Mouse (Mus musculus): ENCODE results near the gene Cby3. TPM values are rescaled to one million over a fixed set of nuclear protein-coding genes. Genes with fewer than 3 reads are reported as not detected.
"Not testable (repeated sequence)": the region's sequence is repeated elsewhere in the genome, so short reads cannot be mapped to it uniquely, and the experiment has no call there.

Gene Cby3
- polyA plus RNA-seq, 1 experiment from 2014 or later = 1.2 TPM

DNA sequence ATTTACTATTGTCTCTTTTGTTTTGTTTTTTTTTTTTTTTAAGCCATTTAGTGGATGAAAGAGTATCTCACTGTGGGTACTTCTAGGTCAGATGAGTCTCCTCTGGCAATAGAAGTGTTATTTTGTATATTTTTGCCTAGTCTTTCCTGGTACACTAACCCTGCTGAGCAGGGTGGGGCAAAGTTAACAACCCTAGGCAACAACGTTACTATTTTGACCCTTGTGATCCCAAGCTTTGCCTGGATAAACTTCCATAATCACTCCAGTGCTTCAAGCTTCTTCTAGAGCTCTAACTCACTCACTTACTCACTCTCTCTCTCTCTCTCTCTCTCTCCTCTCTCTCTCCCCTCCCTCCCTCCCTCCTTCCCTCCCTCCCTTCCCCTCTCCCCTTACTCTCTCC is 18.1 kb upstream of the Cby3 start:
- ATAC-seq (replicated peaks) = no peak
- Histone ChIP-seq H3K27me3 (no peaks in the 10 kb centered on the region), H3K4me1 (no peaks in the 10 kb centered on the region), H3K4me2 (replicated peaks) (no peak overlapping the region), H3K27ac (replicated peaks) (no peak overlapping the region), H3K9ac (replicated peaks) (no peak overlapping the region), H3K4me3 (no peak overlapping the region), H3K36me3 (no peaks in the 10 kb centered on the region), H3K9me3 (no peaks in the 10 kb centered on the region)
- WGBS = 68% methylated on average over 1 of the region's 1 CpGs

DNA sequence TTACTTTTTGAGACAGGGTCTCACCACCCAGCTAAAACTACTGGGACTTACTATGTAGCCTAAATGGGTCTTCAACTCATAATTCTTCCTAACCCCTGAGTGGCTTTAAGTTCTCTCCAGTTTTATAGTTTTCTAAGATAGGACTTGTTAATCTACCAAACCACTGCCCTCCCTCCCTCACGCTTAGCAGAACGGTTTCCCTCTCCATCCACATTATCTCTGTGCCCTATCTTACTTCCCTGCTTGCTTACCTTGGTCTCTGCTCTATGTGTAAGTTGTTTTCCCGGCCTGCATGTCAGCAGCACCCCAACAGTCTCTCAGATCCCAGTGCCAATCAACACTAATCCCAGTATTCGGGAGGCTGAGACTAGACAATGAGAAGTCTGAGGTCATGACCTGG is 17.4 kb upstream of the Cby3 start:
- no peak overlapping the region for H3K4me2 ChIP-seq (replicated peaks)
- no peak overlapping the region for H3K9ac ChIP-seq (replicated peaks)
- no peaks in the 10 kb centered on the region for H3K4me1 ChIP-seq
- no peaks in the 10 kb centered on the region for H3K36me3 ChIP-seq
- 54% methylated on average over 4 of the region's 4 CpGs for WGBS
- H3K4me3 ChIP-seq = no peak overlapping the region
- H3K27ac ChIP-seq (replicated peaks) = no peak overlapping the region
- H3K27me3 ChIP-seq = no peaks in the 10 kb centered on the region
- ATAC-seq (replicated peaks) = no peak
- H3K9me3 ChIP-seq = no peaks in the 10 kb centered on the region

DNA sequence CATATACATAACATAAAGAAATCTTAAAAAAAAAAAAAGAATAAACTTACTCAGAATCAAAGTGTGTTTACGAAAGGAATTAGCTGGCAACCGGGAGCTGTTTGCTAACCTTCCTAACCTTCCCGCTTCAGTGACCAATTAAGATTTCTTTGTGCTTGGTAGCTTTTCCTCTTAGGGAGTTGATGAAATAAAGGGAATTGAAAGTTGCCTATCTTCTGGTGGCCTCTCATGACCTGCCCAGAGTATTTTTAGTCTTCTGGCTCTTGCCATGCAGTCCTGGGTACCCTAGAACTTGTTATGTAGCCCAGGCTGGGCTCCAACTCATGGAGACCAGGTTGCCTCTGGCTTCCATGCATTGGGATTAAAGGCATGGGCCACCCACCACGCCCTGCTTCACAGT is 8.8 kb upstream of the Cby3 start:
- H3K4me2 ChIP-seq (replicated peaks) = no peak overlapping the region
- no peaks in the 10 kb centered on the region for H3K36me3 ChIP-seq
- no peak overlapping the region for H3K27ac ChIP-seq (replicated peaks)
- no peak overlapping the region for H3K4me3 ChIP-seq
- no peak for ATAC-seq (replicated peaks)
- 73% methylated on average over 4 of the region's 4 CpGs for WGBS
- H3K9me3 ChIP-seq = no peaks in the 10 kb centered on the region
- H3K9ac ChIP-seq (replicated peaks) = no peak overlapping the region
- H3K4me1 ChIP-seq = no peaks in the 10 kb centered on the region
- H3K27me3 ChIP-seq = no peaks in the 10 kb centered on the region

DNA sequence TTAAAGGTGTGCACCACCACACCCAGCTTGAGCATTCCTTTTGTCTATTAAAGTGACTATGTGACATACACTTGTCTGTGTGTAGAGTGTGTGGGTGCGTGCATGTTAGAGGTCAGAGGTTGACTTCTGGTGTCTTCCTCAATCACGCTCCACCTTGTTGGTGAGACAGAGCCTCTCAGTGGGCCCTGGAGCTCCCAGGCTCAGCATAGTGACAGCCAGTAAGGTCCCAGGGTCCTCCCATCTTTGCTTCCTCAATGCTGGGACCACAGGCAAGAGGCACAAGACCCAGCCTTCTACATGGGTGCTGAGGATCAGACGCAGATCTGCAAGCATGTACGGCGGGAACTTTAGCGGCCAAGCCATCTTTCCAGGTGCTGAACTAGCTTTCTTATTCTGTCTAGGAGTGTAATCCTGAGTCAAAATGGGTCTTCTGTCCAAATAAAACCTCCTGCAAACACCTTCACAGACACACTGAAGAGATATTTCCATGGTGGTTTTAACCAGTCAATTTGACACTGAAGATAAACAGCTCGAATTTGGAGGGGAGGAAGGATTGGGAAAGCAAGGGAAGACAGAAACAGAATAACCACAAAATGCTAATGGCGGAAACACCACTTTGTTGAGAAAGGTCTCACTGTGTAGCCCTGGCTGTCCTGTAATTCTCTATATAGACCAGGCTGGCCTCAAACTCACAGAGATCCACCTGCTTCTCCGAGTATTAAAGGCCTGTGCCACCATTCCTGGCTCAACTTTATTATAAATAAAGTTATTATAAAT is 7.8 kb upstream of the Cby3 start:
- WGBS = 90% methylated on average over 9 of the region's 9 CpGs
- H3K9ac ChIP-seq (replicated peaks) = no peak overlapping the region
- H3K9me3 ChIP-seq = no peaks in the 10 kb centered on the region
- H3K4me1 ChIP-seq = no peaks in the 10 kb centered on the region
- H3K36me3 ChIP-seq = no peaks in the 10 kb centered on the region
- ATAC-seq (replicated peaks) = no peak
- no peak overlapping the region for H3K4me3 ChIP-seq
- H3K27ac ChIP-seq (replicated peaks) = no peak overlapping the region
- no peak overlapping the region for H3K4me2 ChIP-seq (replicated peaks)
- H3K27me3 ChIP-seq = no peaks in the 10 kb centered on the region

DNA sequence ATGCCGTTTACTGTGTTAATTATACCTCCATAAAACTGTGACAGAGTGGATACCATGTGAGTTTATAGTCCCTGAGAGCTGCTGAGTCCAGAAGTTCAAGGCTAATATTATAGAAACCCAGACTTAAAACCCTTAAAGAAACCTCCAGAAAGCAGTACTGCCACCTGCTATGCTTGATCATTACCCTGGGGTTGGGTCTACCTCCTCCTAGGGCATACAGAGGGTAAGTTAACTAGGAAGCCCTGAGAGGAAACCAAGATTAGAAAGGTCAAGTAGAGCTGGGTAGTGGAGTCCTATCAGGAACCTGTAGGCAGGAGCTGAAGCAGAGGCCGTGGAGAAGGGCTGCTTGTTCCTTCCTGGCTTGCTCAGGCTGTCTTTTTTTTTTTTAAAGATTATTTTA is 2.1 kb upstream of the Cby3 start:
- no peak for ATAC-seq (replicated peaks)

DNA sequence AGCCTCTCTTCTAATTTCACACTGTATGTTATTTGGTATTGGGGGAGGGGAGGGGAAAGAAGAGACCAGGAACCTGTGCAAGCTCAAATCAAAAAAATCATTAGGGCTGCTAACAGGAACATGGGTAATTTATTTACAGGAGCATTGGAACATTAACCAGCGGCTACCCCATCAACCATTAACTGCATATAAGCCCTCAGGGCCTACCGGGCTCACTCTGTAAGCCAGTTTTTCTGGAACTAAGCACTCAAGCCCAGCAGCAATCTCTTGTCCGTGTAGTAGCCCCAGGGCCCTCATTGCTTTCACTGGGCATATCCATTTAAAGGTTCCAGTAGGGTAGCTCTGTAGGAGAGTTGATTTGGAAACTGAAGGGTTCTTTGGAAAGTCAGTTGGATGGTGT is 589 bp downstream of the Cby3 start:
- H3K4me3 ChIP-seq = no peak overlapping the region
- no peak overlapping the region for H3K9ac ChIP-seq (replicated peaks)
- no peaks in the 10 kb centered on the region for H3K36me3 ChIP-seq
- no peaks in the 10 kb centered on the region for H3K27me3 ChIP-seq
- no peaks in the 10 kb centered on the region for H3K9me3 ChIP-seq
- 78% methylated on average over 3 of the region's 3 CpGs for WGBS
- no peak overlapping the region for H3K27ac ChIP-seq (replicated peaks)
- no peak overlapping the region for H3K4me2 ChIP-seq (replicated peaks)
- no peak for ATAC-seq (replicated peaks)
- peaks cover 5% of the 10 kb centered on the region for H3K4me1 ChIP-seq

More for the DNA sequence above, 2.1 kb upstream of the Cby3 start:
- Histone ChIP-seq H3K27me3 (no peaks in the 10 kb centered on the region), H3K4me2 (replicated peaks) (no peak overlapping the region), H3K4me1 (no peaks in the 10 kb centered on the region), H3K27ac (replicated peaks) (no peak overlapping the region), H3K36me3 (no peaks in the 10 kb centered on the region), H3K9ac (replicated peaks) (no peak overlapping the region), H3K9me3 (no peaks in the 10 kb centered on the region), H3K4me3 (no peak overlapping the region)
- WGBS = 93% methylated on average over 2 of the region's 2 CpGs

DNA sequence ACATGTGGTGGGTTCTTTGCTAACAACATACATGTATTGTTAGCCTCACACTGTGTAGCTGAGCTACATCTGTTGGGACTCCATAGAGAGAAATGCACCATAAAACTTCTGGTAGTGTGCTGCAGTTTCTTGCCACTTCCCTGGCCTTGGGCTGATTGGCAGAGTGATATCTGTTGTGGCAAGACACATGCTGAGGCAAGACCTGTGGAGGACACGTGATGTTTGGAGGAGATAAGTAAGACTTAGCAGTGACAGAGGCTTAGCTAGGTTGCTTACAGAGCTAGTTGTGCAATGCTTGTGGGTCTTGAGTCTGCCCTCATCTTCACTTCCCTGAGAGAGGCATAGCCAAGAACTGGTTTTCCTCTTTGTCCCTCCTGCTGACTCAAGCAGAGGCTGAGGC is 1.1 kb downstream of the Cby3 start:
- ATAC-seq (replicated peaks) = no peak
- no peaks in the 10 kb centered on the region for H3K36me3 ChIP-seq
- no peaks in the 10 kb centered on the region for H3K27me3 ChIP-seq
- H3K4me1 ChIP-seq = peaks cover 5% of the 10 kb centered on the region
- no peak overlapping the region for H3K9ac ChIP-seq (replicated peaks)
- no peak overlapping the region for H3K4me2 ChIP-seq (replicated peaks)
- WGBS = 83% methylated on average over 1 of the region's 1 CpGs
- H3K4me3 ChIP-seq = no peak overlapping the region
- H3K9me3 ChIP-seq = no peaks in the 10 kb centered on the region
- H3K27ac ChIP-seq (replicated peaks) = no peak overlapping the region

DNA sequence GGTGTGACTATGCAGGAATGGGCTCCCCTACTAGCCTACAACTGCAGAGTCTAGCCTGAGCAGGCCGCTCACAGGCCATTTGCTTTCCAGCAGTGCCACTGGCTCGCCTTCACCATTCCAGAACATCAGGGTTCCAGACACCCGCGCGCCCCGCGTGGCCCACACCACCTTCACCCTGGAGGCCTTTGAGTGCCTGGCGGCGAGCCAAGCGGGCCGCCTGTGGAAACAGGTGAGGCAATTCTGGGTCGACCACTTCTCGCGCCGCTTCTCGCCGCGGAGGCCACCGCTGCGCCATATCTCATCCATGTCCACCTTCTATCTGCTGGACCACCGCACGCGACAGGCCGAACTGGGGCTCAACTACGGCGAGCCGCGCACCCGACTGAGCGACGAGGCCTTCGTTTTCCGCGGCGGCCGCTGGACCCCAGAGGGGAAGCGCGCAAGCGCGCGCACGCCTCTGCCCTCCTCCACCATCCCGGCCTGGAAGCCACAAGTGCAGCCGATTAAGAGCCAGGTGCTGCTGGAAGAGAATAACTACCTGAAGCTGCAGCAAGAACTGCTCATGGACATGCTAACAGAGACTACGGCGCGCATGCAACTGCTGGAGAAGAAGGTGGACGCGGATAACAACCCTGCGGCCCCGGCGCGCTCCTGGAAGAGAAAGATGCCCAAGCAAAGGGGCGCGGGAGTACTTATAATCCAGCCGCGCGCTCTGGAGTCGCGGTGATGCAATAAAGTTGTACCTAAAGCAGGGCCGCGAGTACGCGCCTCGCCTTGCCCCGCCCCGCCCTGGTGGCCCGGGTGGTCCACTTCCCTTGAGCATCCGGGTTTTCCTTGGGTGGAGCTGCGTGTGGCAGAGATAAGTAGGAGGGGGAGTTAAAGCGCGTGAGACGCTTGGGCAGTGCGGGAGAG is 4.9 kb downstream of the Cby3 start:
- Histone ChIP-seq H3K9ac (replicated peaks) (peak overlapping the region; percentile 52), H3K27ac (replicated peaks) (peak overlapping the region; percentile 61), H3K27me3 (no peaks in the 10 kb centered on the region), H3K4me1 (peaks cover 5% of the 10 kb centered on the region), H3K4me3 (peak overlapping the region; percentile 56), H3K9me3 (no peaks in the 10 kb centered on the region), H3K4me2 (replicated peaks) (peak overlapping the region; percentile 81), H3K36me3 (no peaks in the 10 kb centered on the region)
- peak; percentile 78 for ATAC-seq (replicated peaks)
- WGBS = 1% methylated on average over 74 of the region's 74 CpGs

DNA sequence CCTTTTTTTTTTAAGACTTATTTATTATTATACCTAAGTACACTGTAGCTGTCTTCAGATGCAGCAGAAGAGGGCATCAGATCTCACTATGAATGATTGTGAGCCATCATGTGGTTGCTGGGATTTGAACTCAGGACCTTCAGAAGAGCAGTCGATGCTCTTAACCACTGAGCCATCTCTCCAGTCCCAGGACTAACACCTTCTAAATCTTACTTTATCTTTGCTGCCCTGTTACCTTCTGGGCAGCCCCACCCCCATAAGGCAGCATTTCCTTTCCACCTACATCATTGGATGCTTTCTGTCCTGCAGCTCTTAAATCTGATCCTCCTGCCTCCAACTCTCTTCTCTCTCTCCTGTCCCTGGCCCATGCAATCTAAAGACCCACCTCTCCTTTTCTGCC is 7.0 kb downstream of the Cby3 start:
- 85% methylated on average over 1 of the region's 1 CpGs for WGBS
- ATAC-seq (replicated peaks); H3K9ac ChIP-seq (replicated peaks); H3K4me2 ChIP-seq (replicated peaks); H3K9me3 ChIP-seq; H3K36me3 ChIP-seq; H3K27me3 ChIP-seq; H3K4me1 ChIP-seq; H3K27ac ChIP-seq (replicated peaks); H3K4me3 ChIP-seq: not testable (repeated sequence)

DNA sequence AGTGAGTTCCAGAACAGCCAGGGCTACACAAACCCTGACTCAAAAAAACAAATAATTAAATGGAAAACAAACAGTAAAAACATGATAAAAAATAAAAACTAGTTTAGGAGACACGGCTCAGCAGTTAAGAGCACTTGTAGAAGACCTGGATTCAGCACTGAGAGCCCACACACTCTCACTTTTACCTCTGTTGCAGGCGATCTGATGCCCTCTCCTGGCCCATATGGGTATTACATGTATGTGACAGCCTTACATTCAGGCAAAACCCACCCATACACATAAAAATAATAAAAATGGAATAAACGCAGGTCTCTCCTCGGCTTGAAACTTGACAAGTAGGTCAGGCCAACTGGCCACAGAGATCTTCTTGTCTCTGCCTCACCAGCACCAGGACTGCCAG is 10.3 kb downstream of the Cby3 start:
- WGBS = 8% methylated on average over 4 of the region's 4 CpGs
- Histone ChIP-seq H3K36me3 (no peaks in the 10 kb centered on the region), H3K9me3 (no peaks in the 10 kb centered on the region), H3K4me1 (peaks cover 1% of the 10 kb centered on the region; the same call in 1 of the 2 replicates), H3K27ac (replicated peaks) (no peak overlapping the region), H3K27me3 (no peaks in the 10 kb centered on the region), H3K4me3 (no peak overlapping the region), H3K4me2 (replicated peaks) (no peak overlapping the region), H3K9ac (replicated peaks) (no peak overlapping the region)
- ATAC-seq (replicated peaks) = peak; percentile 77

DNA sequence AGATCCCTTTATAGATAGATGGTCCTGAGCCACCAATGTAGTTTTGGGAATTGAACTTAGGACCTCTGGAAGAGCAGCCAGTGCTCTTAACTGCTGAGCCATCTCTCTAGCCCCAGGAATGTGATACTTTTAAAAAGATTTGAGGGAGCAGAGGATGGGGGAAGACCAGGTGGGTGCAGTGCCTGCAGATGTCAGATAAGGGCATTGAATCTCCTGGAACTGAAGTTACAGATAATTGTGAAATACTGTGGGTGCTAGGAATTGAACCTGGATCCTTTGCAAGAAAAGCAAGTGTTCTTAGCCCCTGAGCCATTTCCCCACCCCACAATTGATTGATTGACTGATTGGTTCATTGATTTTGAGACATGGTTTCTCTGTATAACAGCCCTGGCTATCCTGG is 11.1 kb downstream of the Cby3 start:
- H3K4me2 ChIP-seq (replicated peaks) = no peak overlapping the region
- H3K27me3 ChIP-seq = no peaks in the 10 kb centered on the region
- no peaks in the 10 kb centered on the region for H3K9me3 ChIP-seq
- ATAC-seq (replicated peaks) = no peak
- H3K4me1 ChIP-seq = 0 out of 2 replicates have a peak, but pooled peaks cover under 1% of the 10 kb centered on the region
- H3K9ac ChIP-seq (replicated peaks) = no peak overlapping the region
- H3K27ac ChIP-seq (replicated peaks) = no peak overlapping the region
- no peaks in the 10 kb centered on the region for H3K36me3 ChIP-seq
- H3K4me3 ChIP-seq = no peak overlapping the region

DNA sequence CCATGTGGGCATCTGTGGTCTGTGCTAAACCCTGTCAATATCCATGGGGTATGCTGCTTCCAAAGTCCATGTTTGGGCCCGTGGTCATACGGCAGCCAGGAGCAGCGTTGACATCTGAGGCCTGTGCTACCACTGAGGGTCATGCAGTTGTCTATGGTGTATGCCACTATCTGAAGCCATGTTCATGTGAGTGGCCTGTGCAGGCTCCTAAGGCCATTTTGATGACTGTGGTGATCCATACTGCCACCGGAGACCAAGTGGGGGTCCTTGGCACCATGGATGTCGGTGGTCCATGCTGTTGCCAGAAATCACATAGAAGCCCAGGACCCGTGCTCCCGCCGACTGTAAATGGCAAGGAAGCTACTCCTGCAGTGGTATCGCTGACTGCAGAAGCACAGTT is 13.3 kb downstream of the Cby3 start:
- Histone ChIP-seq H3K9ac (replicated peaks) (no peak overlapping the region), H3K9me3 (no peaks in the 10 kb centered on the region), H3K4me3 (no peak overlapping the region), H3K27ac (replicated peaks) (no peak overlapping the region), H3K36me3 (no peaks in the 10 kb centered on the region), H3K27me3 (no peaks in the 10 kb centered on the region), H3K4me2 (replicated peaks) (no peak overlapping the region), H3K4me1 (peaks cover 13% of the 10 kb centered on the region)
- no peak for ATAC-seq (replicated peaks)
- 92% methylated on average over 9 of the region's 9 CpGs for WGBS
